Mouse (Mus musculus) layer of hippocampus, adult 11-12 months (tissue): Measurements from ENCODE around the gene Vps72.
"Not testable (repeated sequence)": the region's sequence is repeated elsewhere in the genome, so short reads cannot be mapped to it uniquely, and the experiment has no call there.

Experiments used
- DNase-seq: peaks from one replicate; pipeline ENCODE4 v3.0.0; 2022; ENCODE audit warnings: low spot score

Vps72 gene

DNA sequence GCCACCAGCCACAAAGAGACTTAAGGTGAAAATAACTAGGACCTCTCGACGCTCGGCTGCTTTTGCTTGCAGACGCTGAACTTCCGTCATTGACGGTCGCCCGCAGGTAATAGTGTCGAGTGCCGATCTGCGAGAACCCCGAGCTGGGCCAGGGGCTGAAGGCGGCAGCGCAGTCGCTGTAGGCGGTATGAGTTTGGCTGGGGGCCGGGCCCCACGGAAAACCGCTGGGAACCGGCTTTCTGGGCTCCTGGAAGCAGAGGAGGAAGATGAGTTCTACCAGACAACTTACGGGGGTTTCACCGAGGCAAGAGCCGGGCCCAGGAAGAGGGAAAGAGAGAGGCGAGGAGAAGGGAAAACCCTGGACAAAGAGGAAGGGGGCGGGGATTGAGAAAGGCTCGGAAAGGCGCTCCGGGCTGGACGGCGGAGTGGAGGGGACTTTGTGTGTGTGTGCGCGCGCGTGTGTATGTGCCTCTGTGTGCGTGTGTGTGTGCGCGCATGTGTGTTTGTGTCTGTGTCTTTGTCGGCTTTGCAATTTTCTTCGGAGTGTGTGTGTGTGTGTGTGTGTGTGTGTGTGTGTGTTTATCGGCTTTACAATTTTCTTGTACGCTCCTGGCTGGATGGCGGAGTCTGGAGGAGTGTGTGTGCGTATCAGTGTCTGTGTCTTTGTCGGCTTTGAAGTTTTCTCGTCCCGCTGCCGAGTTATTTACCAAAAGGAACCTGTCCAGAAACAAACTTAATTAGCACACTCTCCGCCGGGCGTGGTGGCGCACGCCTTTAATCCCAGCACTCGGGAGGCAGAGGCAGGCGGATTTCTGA, at the start of gene Vps72:
Gene Vps72, plus strand, starts transcription at position 112 of the 816 bp plus-strand sequence.
- peak; percentile 89 for DNase-seq

DNA sequence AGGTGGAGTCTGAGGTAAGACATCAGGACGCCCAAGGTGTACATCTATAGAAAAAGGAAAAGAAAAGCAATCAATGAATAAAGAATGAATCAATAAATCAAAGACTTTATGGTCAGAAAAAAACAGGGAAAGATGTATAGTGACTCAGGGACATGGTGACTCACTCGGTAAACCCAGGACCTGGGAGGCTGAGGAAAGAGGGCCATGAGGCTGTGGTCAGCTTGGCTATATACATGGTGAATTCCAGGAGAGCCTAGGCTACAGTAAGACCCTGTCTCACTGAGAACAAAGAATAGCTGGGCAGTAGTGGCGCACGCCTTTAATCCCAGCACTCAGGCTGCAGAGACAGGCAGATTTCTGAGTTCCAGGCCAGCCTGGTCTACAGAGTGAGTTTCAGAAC, 47.1 kb upstream of the Vps72 start:
- DNase-seq: no peak

DNA sequence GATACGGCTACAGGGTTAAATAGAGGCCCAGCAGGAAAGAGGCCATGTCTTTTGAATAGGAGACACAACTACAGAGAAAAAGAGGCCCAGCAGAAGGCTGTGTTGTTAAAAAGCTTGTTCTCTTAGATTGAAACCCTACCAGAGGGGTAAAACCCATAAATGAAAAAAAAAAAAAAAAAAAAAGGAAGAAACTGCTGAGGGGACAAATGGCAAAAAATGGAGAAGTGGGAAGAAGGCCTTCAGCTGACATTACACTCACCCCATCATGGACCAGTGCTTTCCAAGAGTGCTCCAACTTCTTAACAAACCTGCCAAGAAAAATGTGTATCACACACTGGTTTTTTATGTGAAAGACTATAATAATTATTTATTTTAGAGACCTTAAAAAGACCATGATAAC, 45.3 kb upstream of the Vps72 start:
- DNase-seq: no peak

DNA sequence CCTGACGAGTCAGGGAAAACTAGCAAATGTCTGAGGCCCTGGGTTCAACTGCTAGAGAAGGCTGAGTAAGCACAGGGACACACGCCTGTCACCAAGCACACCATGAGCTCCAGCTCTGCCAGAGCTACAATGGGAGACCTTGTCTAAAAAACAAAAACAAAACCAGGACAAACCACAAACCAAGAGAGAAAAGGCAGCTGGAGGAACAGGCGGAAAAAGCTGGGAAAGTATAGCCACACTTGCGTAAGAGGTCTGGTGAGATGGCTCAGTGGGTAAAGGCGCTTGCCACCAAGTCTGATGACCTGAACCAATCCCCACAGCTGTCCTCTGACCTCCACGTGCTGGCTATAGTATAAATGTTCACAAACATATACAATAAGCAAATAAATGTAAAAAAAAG, 44.7 kb upstream of the Vps72 start:
- DNase-seq: no peak

DNA sequence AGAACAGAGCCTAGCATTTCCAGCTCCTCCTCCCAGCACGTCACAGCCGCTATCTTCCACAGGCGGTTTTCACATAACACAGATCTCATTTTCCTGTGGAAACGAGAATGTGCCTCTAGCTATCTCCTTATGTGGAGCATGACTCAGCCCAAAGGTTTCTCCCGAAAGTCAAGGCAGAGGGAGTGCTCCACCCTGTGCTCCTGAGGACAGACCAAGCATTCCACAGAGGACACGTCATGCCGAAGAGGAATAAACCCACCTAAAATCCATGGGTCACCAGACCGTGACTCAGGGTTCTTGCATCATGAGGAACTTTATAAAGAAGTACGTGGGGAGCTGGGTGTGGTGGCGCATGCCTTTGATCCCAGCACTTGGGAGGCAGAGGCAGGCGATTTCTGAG, 44.3 kb upstream of the Vps72 start:
- DNase-seq: no peak

DNA sequence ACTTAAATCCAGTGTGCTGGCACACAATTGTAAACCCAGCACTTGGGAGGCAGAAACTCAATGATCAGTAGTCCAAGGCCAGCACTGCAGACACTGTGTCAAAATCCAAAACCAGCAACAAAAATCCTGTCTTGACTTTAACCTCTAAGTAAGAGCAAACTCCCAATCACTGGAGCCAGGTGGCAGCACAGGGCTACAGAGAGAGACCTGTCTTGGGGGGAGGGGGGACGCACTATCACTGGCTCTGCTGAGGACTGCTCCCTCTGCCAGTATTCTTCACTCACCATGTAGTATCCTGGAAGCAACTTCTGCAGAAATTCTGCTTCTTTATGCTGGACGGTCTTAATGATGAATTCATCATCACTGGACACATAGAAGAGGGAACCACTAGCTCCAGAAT, 39.2 kb upstream of the Vps72 start:
- DNase-seq: no peak

DNA sequence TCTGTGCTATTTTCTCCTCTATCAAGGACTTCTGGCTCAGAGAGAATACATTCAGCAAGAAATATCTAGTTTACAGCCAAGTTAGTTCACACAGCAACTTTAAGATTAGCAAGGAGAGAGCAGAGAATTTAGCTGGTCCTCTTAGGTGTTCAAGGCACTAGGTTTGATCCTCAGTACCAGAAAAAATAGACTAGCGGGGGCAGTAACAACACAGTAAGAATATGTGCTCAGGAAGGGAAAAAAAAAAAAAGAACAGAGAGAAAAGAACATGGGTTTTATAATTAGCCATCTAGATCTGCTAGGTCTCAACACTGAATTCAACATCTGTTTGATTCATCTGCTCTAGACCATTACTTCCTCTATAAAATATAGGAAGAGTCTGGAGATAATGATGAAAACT, 22.8 kb upstream of the Vps72 start:
- DNase-seq: no peak

DNA sequence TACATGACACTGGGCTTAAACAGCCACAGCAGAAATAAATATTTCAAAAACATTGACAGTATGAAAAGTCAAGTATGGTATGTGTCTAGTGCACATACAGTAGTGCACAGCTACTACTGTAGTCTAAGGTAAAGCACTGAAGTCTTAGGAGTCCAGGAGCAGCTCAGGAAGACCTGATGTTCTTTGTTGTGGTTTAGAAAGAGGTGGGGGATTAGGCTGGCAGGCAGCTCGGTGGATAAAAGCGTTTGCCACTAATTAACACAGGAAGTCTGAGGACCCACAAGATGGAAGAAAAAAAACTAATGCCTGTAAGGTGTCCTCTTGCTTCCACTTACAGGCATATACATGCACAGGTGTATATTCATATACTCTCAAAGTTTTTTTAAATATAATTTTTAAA, 10.0 kb upstream of the Vps72 start:
- DNase-seq: no peak

DNA sequence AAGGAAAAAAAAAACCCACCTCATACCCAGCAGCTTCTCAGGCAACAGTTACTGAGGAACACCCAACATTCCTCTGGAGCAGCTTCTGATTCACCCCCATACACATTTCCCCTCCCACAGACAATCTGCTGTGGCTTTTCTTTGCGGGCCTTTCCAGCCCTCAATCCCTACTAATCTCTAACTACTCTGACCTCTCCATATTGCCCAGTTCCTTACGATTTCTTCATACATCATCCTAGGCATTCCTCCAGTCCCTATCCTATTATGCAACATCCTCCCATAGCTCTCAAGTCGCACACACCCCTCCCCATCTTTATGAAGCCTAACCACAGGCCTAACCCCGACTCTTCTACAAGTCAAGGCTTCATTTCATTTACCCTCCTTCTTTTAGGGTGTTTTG, 5.7 kb upstream of the Vps72 start:
- DNase-seq: peak; percentile 53

DNA sequence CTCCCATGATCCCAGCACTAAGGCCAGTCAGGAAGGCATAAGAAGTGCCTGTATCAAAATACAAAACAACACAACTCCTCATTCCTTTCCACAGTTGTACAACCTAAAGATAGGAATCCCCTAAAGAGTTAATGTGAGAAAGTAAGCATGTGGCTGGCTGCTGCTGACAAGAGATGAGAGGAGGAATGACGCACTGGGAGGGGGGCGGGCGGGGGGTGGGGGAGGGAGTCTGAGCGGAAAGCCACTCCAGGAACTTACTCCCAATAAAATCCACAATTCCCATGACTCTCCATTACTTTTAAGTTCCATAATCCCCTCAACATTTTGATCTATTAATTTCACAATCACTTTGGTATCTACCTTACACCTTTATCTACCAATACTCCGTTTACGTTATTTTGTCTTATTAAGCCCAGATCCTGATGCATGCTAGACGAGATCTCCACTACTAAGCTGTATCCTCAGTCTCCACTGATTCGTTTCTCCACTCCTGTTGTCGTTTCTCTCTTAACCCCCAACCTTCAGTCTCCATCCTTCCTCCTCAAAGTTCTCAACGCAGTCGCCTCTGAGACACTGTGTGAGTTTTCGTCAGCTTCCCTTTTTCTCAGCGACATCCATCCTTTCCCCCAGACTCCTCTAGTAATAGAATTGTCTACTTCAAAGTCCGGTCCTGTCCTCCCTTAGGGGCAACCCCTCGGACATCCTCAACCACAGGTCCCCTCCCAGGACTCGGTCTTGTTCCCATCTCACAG, 5.1 kb upstream of the Vps72 start:
- no peak for DNase-seq

DNA sequence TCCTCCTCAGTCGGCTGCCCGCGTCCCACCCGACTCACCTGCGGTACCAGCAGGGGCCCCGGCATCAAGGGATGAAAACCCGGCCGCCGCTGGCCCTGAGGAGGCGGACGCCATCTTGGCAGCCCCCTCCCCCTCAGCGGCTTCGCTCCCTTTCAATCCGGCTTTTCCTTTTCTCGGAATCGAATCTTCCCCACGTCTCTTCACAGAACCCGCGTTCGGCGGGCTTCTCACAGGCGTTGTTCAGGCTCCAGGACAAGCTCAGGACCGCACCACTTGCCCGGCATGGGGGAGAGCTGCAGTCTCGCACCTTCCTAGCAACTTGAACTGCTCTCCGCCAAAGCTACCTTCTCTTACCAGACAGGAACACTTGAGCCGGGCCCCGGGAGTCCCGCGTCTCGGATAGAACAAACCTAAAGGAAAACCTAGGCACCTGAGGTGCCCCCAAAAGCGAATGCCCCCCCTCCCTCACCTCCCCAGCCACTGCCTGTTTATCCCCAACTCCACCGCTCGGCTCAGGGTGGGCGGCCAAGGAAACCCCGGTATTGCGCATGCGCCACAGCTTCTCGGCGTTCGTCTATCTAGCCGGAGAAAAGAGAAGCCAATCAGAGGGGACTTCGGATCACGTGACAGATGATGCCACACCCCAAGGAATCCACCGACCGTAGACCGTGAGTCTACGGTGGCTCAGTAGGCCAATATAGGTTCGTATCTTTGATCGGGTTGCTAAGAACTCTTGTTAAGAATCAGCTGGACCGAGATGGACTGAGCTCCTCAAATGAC, 4.3 kb upstream of the Vps72 start, which contains the start of gene Pip5k1a:
Gene Pip5k1a, minus strand, starts transcription at position 593 of the 780 bp plus-strand sequence.
- peak; percentile 96 for DNase-seq

DNA sequence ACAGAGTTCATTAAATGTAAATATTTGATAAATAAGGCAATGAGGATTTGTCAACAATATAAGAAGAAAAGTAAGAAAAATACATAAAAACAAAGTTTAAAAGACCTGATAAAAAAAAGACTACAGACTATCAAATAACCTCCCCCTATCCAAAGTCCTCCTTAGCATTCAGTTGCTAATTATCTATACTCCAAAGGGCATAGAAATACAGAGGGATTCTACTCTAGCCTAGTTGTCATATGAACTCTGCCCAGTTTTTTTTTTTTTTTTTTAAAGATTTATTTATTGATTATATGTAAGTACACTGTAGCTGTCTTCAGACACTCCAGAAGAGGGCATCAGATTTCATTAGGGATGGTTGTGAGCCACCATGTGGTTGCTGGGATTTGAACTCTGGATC, 3.5 kb upstream of the Vps72 start:
- not testable (repeated sequence) for DNase-seq

DNA sequence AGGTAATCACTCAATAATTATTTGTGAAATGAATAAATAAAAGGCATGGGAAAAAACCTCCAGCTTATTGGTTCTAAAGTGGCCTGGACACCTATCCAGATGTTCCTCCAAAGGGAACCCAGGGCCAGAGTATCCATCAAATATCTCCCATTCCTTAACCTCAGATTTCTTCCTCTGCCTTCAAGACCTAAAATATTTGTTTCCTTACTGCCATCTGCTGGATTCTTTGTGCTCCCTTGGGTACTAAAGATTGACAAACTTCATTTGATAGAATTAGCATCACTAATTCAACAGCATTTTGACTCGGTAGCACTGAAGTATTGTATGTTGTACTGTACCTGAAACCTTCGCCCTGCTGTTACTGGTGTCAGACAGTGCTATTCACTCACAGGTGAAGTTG, 2.9 kb upstream of the Vps72 start:
- DNase-seq: no peak

DNA sequence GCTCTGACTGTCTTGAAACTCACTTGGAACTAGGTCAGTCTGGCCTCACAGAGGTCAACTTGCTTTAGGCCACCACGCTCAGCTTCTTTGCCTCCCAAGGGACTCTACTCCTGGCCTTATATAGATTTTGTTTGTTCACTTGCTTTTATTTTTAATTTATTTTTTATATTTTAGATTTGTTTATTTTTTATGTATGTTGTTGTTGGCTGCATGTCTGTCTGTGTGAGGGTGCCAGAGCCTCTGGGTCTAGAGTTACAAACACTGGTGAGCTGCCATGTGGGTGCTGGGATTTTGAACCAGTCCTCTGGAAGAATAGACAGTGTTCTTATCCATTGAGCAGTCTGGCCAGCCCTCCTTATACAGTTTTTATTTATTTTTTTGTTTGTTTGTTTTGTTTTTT, 1.9 kb downstream of the Vps72 start:
- no peak for DNase-seq

DNA sequence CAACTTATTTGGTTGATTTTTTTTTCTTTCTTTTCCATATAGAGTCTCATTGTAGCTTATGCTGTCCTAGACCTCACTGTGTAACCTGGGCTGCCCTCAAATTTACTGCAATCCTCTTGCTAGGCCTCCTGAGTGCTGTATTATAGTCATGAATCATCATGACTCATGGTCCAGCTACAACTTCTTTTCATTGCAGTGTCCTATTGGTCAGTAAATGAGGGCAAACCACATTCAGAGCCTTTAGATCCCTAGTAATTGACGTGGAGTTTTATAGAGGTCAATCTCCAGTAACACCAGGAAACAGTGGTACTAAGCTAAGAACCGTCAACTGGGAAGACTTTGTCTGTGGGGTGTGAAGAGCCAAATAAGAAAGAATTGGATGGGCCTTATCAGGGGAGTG, 6.9 kb downstream of the Vps72 start:
- DNase-seq: no peak

DNA sequence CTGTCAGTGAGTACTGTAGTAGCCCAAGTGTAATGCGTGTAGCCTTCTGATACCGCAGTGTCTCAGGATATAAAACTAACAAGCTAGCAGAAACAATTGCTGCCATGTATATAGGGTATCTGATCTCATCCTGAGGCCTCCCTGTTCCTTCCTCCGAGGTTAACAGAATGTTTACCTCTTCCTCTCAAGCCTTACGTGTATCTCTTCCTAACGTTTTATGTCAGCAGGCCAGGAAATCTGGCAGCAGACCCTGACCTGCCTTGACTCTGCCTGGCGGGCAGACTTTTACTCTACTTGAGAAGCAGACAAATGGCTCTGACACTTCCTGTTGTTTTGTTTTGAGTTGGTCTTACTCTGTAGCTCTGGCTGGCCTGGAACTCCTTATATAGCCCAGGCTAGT, 10.8 kb downstream of the Vps72 start:
- DNase-seq: no peak

DNA sequence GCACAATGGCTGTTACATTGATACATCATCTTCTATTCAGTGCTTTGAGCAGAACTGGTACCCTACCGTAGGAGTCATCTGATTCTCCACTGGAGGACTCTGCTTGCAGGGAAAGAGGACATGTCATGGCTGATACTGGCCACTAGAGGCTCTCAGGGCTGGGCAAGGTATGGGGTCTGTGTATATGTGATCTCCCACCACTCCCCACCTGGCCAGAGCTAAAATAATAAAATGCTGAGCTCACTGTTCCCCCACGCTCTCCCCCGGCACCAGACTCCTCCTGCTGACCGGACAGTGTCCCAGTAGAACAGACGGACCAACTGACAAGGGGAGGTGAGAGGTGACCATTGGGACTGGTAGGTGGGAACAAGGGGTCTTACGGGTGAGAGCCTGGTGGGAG, 13.4 kb downstream of the Vps72 start, which contains the start of gene Tmod4:
Gene Tmod4, plus strand, starts transcription at position 231 of the 400 bp plus-strand sequence.
- DNase-seq: no peak

DNA sequence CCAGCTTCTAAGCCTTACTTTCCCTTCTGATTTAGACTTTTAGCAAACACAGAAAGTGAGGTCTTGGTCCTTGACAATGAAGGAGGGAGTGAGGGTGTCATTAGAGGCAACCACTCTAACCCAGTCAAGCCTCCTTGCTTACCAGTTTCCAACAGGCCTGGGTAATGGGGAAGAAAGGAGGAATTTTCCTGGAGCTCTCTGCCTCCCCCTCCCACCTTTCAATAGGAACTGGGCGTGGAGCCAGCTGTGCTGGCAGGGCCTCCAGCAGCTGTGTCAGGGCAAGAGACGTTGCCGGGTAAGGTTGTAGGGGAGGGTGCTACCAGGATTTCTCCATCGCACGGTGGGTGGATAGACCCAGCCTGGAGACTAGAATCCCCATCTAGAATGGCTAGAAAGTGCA, 14.2 kb downstream of the Vps72 start:
- peak; percentile 55 for DNase-seq

DNA sequence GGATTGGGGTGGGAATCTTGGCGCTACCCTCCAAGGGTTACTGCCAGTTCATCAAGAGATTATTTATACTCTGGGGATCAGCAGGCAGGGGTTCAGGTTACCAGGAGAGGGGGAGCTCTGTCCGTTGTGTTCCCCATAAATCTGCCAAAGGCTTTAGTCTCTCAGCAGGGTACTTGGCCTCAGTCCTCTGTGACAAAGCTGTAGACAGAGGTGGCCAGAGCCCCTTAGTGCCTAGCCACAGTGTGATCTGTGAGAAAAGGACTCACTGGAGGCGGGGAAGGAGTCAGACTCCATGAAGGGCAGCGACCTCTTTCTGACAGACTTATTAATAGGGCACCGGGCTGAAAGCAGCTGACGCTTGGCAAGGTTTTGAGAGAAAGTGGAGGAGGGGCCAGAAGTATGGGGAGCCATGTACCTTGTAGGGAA, 18.4 kb downstream of the Vps72 start:
- no peak for DNase-seq

DNA sequence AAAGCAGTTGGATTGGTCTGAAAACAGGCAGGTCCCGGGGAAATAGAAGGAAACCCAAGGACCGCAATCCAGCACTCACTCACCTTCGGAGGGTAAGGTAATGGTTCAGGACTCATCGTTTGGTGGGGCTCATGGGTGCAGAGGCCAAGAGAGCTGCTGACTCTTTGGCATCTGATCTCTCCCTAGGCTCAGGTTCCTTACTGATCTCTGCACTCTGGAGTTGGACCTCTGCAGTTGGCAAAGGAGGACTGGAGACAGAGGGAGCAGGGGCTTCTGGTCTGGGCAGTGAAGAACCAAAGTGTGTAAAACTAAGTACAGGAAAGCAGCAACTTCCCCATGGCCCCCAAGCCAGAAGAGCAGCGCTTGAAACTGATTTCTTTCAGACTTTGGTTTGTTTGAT, 19.3 kb downstream of the Vps72 start:
- no peak for DNase-seq

DNA sequence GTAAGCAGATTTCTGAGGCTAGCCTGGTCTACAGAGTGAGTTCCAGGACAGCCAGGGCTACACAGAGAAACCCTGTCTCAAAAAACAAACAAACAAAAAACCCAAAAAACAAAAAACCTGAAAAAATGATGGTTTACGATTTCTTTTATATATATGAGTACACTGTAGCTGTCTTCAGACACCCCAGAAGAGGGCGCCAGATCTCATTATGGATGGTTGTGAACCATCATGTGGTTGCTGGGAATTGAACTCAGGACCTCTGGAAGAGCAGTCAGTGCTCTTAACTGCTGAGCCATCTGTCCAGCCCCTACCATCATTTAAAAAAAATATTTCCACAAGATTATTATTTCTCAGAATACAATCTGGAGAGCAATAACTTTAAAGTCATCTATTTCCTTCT, 21.6 kb downstream of the Vps72 start:
- DNase-seq: not testable (repeated sequence)

DNA sequence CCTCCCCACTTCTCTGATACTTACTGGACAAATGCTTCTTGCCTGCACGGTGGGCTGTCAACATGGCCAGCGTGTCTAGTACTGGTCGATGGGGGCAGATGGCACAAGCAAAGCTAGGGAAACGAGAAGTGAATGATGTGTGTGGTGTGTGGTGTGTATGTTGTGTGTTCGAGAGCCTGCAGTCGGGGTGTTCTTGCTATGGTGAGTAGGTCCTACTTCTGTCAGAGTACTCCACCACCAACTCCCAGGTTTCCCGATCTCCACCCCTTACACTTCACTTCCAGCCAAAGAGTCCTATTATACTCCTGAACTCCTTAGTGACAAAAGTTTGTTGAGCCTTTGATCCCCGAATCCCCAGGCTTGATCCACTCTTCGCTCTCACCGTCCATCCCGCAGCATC, 22.4 kb downstream of the Vps72 start:
- no peak for DNase-seq

DNA sequence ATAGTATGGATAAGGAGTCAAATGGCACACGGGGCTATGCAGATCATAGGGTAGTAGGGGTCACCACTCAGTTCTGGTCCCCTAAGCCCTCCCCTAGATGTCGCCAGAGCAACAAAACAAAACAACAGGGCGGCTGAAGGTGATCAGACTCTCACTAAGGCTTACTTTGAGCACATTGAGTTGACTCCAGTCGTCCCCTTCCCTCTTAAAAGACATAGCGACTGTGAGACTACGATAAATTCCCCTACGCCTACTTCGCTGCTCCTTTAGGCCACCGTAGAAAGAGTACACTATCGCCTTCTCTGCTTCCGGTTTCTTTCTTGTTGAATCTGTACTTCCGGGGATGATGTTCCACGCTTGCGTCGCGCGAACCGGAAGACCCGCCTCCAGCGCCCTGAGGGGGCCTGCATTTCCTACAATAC, 22.9 kb downstream of the Vps72 start, which contains the start of the genes Scnm1 and Lysmd1:
Gene Scnm1, minus strand, starts transcription at position 332 of the 422 bp plus-strand sequence.
Gene Lysmd1, plus strand, starts transcription at position 409 of the 422 bp plus-strand sequence.
- peak; percentile 94 for DNase-seq
